Mouse (Mus musculus): ENCODE measurements at regions not wholly inside any gene's neighbourhood (a gene's known extent, or its start where the extent isn't known, plus 50 kb on each side); places are given as distances from the start of the nearest gene placed in this dataset.

GRCm38 (mm10) chr17:62292703-62293102 is 588.4 kb downstream of the Efna5 start:
- TF ChIP-seq CTCF (IDR thresholded peaks at IDR 0.05; ENCODE audit: borderline replicate concordance, extremely low read depth, insufficient read depth, insufficient read length) (no peak), POLR2A (IDR thresholded peaks at IDR 0.05; ENCODE audit: borderline replicate concordance, extremely low read depth, insufficient read depth, insufficient read length, poor library complexity, severe bottlenecking) (no peak)
